Mouse (Mus musculus) kidney, postnatal 14 days (tissue): ENCODE results near the gene Foxn4.

Source experiments
- DNase-seq: peaks from one replicate; pipeline ENCODE4 v3.0.0; 2022; ENCODE audit warnings: mixed read lengths

The Foxn4 gene

GRCm38 (mm10) chr5:114273693-114274402, at the start of gene Foxn4:
TSS of gene Foxn4 (minus strand) at chr5:114273807.
- no peak for DNase-seq

- no peak for DNase-seq
Observed at GRCm38 (mm10) chr5:114323105-114323790, 49.6 kb upstream of the Foxn4 start.

- DNase-seq = no peak
Observed at GRCm38 (mm10) chr5:114309680-114310036, 36.1 kb upstream of the Foxn4 start.

GRCm38 (mm10) chr5:114308765-114309679, 35.4 kb upstream of the Foxn4 start:
- peak; percentile 10 for DNase-seq

GRCm38 (mm10) chr5:114306496-114306895, 32.9 kb upstream of the Foxn4 start:
- DNase-seq = no peak

GRCm38 (mm10) chr5:114303166-114303565, 29.6 kb upstream of the Foxn4 start:
- no peak for DNase-seq

- no peak for DNase-seq
Observed at GRCm38 (mm10) chr5:114299883-114300610, 26.4 kb upstream of the Foxn4 start.

- no peak for DNase-seq
Observed at GRCm38 (mm10) chr5:114299156-114299855, 25.7 kb upstream of the Foxn4 start.

GRCm38 (mm10) chr5:114298212-114298894, 24.7 kb upstream of the Foxn4 start:
- DNase-seq = peak; percentile 14

- DNase-seq = no peak
Observed at GRCm38 (mm10) chr5:114296693-114297631, 23.4 kb upstream of the Foxn4 start.

- DNase-seq = no peak
Observed at GRCm38 (mm10) chr5:114290004-114290403, 16.4 kb upstream of the Foxn4 start.

- no peak for DNase-seq
Observed at GRCm38 (mm10) chr5:114288874-114289273, 15.3 kb upstream of the Foxn4 start, which contains the start of gene Myo1h. TSS of gene Myo1h (plus strand) at chr5:114289166.

GRCm38 (mm10) chr5:114288396-114288795, 14.8 kb upstream of the Foxn4 start:
- no peak for DNase-seq

GRCm38 (mm10) chr5:114286872-114287571, 13.4 kb upstream of the Foxn4 start:
- no peak for DNase-seq

GRCm38 (mm10) chr5:114286102-114286501, 12.5 kb upstream of the Foxn4 start:
- no peak for DNase-seq

GRCm38 (mm10) chr5:114285398-114285700, 11.7 kb upstream of the Foxn4 start:
- no peak for DNase-seq

GRCm38 (mm10) chr5:114284604-114285397, 11.2 kb upstream of the Foxn4 start:
- DNase-seq = peak; percentile 8

GRCm38 (mm10) chr5:114282346-114282745, 8.7 kb upstream of the Foxn4 start:
- DNase-seq = no peak
